Mouse (Mus musculus) neural tube, embryonic 14.5 days (tissue): ENCODE data around the gene Cnot11. TPM values are rescaled to one million over a fixed set of nuclear protein-coding genes. Genes with fewer than 3 reads are reported as not detected.

ENCODE experiments used
- ATAC-seq: fragments of 200-750 bp; cut with Nextera tagmentation; 2 replicates; pipeline ENCODE4 v1.8.0; 2017; ENCODE audit warnings: low read depth, mild to moderate bottlenecking, moderate TSS enrichment, moderate library complexity
- H3K27ac ChIP-seq: fragments of 300-500 bp; sonication (generic); 2 replicates; pipeline ENCODE4 v1.5.1; 2014; ENCODE audit warnings: low read depth, mild to moderate bottlenecking, control low read depth, low read length, moderate library complexity, mixed read lengths
- H3K27me3 ChIP-seq: fragments of 300-500 bp; sonication (generic); 2 replicates; pipeline ENCODE4 v1.6.1; 2014; ENCODE audit warnings: low read length; ENCODE audit not compliant: control insufficient read depth, insufficient read depth
- H3K36me3 ChIP-seq: fragments of 300-500 bp; sonication (generic); 2 replicates; pipeline ENCODE4 v1.6.1; 2014; ENCODE audit warnings: low read length, mixed read lengths; ENCODE audit not compliant: control insufficient read depth, insufficient read depth
- H3K4me1 ChIP-seq: fragments of 300-500 bp; sonication (generic); 2 replicates; pipeline ENCODE4 v1.6.1; 2014; ENCODE audit warnings: low read length; ENCODE audit not compliant: control insufficient read depth, insufficient read depth
- H3K4me2 ChIP-seq: fragments of 300-500 bp; sonication (generic); 2 replicates; pipeline ENCODE4 v1.6.1; 2014; ENCODE audit warnings: mild to moderate bottlenecking, low read depth, low read length, control low read depth
- H3K4me3 ChIP-seq: fragments of 300-500 bp; sonication (generic); 2 replicates; pipeline ENCODE4 v1.5.1; 2014; ENCODE audit warnings: low read depth, low read length, control low read depth, mixed read lengths
- H3K9ac ChIP-seq: fragments of 300-500 bp; sonication (generic); replicated peaks from 2 replicates; pipeline ENCODE4 v1.6.1; 2014; ENCODE audit warnings: low read depth, mild to moderate bottlenecking, control low read depth, low read length, mixed read lengths
- H3K9me3 ChIP-seq: fragments of 300-500 bp; sonication (generic); 2 replicates; pipeline ENCODE4 v1.6.1; 2016; ENCODE audit warnings: low read length; ENCODE audit not compliant: control insufficient read depth
- WGBS: fragments of 180-500 bp; shearing (Covaris S2); extraction: QIAGEN DNeasy Blood & Tissue Kit; methylation state at CpG from one replicate; pipeline ENCODE4 v1.1.7; 2014; 5-methylcytosine and 5-hydroxymethylcytosine counted together
- polyA plus RNA-seq: library from polyadenylated mRNA; unstranded; fragments of >200 nt; fragmentation: Nextera tagmentation; extraction: Ambion mirVana; gene quantifications from 2 replicates; pipeline ENCODE4 v1.2.1, GENCODE M21; 2014

The Cnot11 gene
- polyA plus RNA-seq, 1 experiment from 2014 or later = 17.1 TPM

DNA sequence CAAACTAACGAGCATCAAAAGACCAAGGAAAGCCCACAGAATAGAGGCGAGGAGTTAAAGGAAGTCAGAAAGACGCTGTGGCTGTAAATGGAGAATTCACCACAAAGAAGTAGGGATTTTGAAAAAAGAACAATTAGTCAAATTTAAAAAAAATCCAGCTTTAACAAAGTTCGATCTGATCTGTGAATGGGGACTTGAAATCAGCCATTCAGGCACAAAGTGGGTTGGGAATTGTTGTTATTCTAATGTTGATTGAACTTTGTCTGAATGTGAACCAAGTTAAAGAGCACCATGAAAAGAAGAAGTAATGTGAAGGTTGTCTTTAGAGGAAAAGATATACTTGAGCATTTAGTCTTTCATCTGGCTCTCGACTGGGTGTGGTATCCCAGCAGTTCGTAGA lies 6.5 kb upstream of the Cnot11 start:
- no peak overlapping the region for H3K4me3 ChIP-seq
- no peaks in the 10 kb centered on the region for H3K9me3 ChIP-seq
- H3K4me2 ChIP-seq = no peak overlapping the region
- H3K9ac ChIP-seq = no peak overlapping the region
- WGBS = 29% methylated on average over 6 of the region's 6 CpGs
- H3K27me3 ChIP-seq = no peaks in the 10 kb centered on the region
- no peaks in the 10 kb centered on the region for H3K36me3 ChIP-seq
- no peaks in the 10 kb centered on the region for H3K4me1 ChIP-seq
- H3K27ac ChIP-seq = no peak overlapping the region
- ATAC-seq = no peak

GRCm38 (mm10) chr1:39530258-39530943 lies 4.4 kb upstream of the Cnot11 start:
- Histone ChIP-seq H3K4me3 (no peak overlapping the region), H3K27ac (no peak overlapping the region), H3K4me2 (no peak overlapping the region), H3K9ac (no peak overlapping the region), H3K4me1 (no peaks in the 10 kb centered on the region), H3K9me3 (no peaks in the 10 kb centered on the region), H3K27me3 (no peaks in the 10 kb centered on the region), H3K36me3 (no peaks in the 10 kb centered on the region)
- WGBS = 39% methylated on average over 13 of the region's 13 CpGs
- no peak for ATAC-seq

DNA sequence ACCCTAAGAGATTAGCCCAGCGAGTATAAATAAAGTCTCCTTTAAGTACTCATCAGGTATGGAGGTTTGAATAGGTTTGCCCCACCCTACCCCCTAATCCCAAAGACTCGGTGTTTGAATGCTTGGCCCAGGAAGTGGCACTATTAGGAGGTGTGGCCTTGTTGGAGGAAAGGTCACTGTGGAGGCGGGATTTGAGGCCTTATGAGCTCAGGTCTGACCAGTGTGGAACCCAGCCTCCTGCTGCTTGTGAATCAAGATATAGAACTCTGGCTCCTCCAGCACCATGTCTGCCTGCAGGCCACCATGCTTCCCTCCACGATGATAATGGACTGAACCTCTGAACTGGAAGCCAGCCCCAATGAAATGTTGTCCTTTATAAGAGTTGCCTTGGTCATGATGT lies 3.8 kb upstream of the Cnot11 start:
- Histone ChIP-seq H3K9ac (no peak overlapping the region), H3K4me2 (no peak overlapping the region), H3K27ac (no peak overlapping the region), H3K27me3 (no peaks in the 10 kb centered on the region), H3K4me3 (no peak overlapping the region), H3K9me3 (no peaks in the 10 kb centered on the region), H3K36me3 (no peaks in the 10 kb centered on the region), H3K4me1 (no peaks in the 10 kb centered on the region)
- ATAC-seq = no peak
- 68% methylated on average over 4 of the region's 4 CpGs for WGBS

GRCm38 (mm10) chr1:39533917-39534316 lies 875 bp upstream of the Cnot11 start:
- Histone ChIP-seq H3K27me3 (no peaks in the 10 kb centered on the region), H3K4me1 (peaks cover 14% of the 10 kb centered on the region), H3K36me3 (peaks cover 10% of the 10 kb centered on the region), H3K4me2 (no peak overlapping the region), H3K9ac (no peak overlapping the region), H3K27ac (no peak overlapping the region), H3K4me3 (no peak overlapping the region), H3K9me3 (no peaks in the 10 kb centered on the region)
- WGBS = 22% methylated on average over 3 of the region's 3 CpGs
- no peak for ATAC-seq

DNA sequence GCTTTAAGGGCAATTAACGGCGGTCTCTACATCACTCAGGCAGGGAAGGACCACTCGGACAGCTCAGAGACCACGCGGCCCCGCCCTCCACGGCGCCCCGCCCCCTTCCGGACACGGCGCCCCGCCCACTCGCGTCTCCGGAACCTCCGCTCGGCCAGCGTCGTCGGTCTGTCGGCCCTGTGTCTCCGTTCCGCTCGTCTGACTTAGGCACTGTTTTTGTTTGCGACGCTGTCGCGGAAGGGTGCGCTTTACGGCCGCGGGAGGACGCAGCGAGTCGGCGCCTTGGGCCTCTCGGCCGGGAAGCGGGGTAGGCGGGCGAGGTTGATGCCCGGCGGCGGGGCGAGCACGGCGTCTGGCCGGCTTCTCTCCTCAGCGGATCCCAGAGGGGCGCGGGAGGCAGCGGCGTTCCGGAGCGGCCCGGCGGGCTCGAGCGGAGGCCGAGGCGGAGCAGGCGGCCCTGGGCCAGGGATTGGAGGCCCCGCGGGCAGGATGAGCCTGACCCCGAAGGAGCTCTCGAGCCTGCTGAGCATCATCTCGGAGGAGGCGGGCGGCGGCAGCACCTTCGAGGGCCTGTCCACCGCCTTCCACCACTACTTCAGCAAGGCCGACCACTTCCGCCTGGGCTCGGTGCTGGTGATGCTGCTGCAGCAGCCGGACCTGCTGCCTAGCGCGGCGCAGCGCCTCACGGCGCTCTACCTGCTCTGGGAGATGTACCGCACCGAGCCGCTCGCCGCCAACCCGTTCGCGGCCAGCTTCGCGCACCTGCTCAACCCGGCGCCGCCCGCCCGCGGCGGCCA lies 921 bp downstream of the Cnot11 start:
- H3K27ac ChIP-seq = peak overlapping the region; percentile 91
- H3K9ac ChIP-seq = peak overlapping the region; percentile 93
- H3K4me2 ChIP-seq = peak overlapping the region; percentile 63
- peaks cover 28% of the 10 kb centered on the region for H3K36me3 ChIP-seq
- H3K4me1 ChIP-seq = peaks cover 14% of the 10 kb centered on the region
- peak overlapping the region; percentile 96 for H3K4me3 ChIP-seq
- no peaks in the 10 kb centered on the region for H3K27me3 ChIP-seq
- under 1% methylated on average over 67 of the region's 100 CpGs for WGBS
- H3K9me3 ChIP-seq = no peaks in the 10 kb centered on the region
- peak; percentile 92 for ATAC-seq

DNA sequence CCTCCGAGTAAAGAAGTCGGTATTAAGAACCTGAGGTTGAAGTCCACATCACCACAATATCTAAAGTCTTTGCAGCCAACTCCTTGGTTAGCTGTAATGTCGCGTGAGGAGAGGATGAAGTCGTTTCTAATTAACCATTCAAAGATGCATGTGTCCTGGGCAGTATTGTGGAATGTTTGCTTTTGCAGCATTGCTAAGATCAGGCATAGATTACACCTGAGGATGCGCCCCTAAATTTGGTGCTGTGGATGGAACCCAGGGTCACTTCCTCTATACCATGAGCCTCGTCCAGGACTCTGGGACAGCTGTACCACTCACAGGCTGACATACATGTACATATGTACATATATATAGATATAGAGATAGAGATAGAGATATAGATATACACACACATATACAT lies 1.9 kb downstream of the Cnot11 start:
- Histone ChIP-seq H3K36me3 (peaks cover 28% of the 10 kb centered on the region), H3K27me3 (no peaks in the 10 kb centered on the region)
- WGBS = 44% methylated on average over 7 of the region's 7 CpGs

GRCm38 (mm10) chr1:39537631-39538380 lies 3.0 kb downstream of the Cnot11 start:
- ATAC-seq = no peak
- Histone ChIP-seq H3K4me1 (peaks cover 14% of the 10 kb centered on the region), H3K4me2 (no peak overlapping the region), H3K27me3 (no peaks in the 10 kb centered on the region), H3K4me3 (no peak overlapping the region), H3K9me3 (no peaks in the 10 kb centered on the region), H3K36me3 (peaks cover 34% of the 10 kb centered on the region), H3K27ac (no peak overlapping the region), H3K9ac (no peak overlapping the region)
- 94% methylated on average over 10 of the region's 10 CpGs for WGBS

More for the DNA sequence above, 1.9 kb downstream of the Cnot11 start:
- Histone ChIP-seq H3K9ac (peak overlapping the region; percentile 93), H3K4me1 (peaks cover 14% of the 10 kb centered on the region), H3K9me3 (no peaks in the 10 kb centered on the region), H3K27ac (no peak overlapping the region), H3K4me3 (peak overlapping the region; percentile 96), H3K4me2 (peak overlapping the region; percentile 63)
- no peak for ATAC-seq

DNA sequence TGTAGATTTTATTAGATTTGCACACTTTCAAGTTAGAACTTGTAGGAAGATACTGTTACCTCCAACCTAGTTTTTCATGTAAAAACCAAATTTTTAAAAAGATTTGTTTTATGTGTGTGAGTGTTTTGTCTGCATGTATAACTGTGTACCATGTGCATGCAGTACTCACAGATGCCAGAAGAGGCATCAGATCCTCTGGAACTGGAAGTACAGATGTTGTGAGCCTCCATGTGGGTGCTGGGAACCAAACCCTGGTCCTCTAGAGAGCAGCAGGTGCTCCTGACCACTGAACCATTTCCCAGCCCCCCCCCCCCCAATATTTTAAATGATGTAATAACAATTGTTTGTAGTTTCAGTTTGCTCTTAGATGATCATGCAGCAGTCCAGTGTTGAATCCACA lies 5.8 kb downstream of the Cnot11 start:
- H3K36me3 ChIP-seq = peaks cover 47% of the 10 kb centered on the region
- H3K9ac ChIP-seq = no peak overlapping the region
- no peak for ATAC-seq
- no peaks in the 10 kb centered on the region for H3K9me3 ChIP-seq
- peaks cover 14% of the 10 kb centered on the region for H3K4me1 ChIP-seq
- no peak overlapping the region for H3K4me3 ChIP-seq
- H3K27ac ChIP-seq = no peak overlapping the region
- no peak overlapping the region for H3K4me2 ChIP-seq
- no peaks in the 10 kb centered on the region for H3K27me3 ChIP-seq

DNA sequence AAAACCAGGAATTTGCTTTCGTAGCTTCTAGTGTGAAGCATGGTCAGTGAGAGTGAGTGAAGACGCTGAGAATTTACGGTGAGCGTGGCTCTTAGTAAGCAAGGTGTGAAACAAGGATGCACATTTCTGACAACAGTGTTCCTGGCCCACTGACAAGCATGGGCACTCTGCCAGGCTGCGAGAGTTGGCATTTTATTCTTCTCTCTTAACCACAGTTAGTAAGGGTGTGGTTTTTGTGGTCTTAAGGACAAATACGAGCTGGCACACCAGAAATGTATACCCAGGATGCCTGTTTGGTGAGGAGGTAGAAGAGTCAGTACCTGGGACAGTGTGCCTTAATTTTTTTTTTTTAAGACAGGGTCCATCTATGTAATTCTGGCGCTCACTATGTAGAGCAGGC lies 10.8 kb downstream of the Cnot11 start:
- peaks cover 32% of the 10 kb centered on the region for H3K36me3 ChIP-seq
- no peak for ATAC-seq
- H3K4me1 ChIP-seq = no peaks in the 10 kb centered on the region
- no peak overlapping the region for H3K4me2 ChIP-seq
- WGBS = 90% methylated on average over 7 of the region's 7 CpGs
- H3K9ac ChIP-seq = no peak overlapping the region
- no peak overlapping the region for H3K27ac ChIP-seq
- no peaks in the 10 kb centered on the region for H3K9me3 ChIP-seq
- no peaks in the 10 kb centered on the region for H3K27me3 ChIP-seq
- no peak overlapping the region for H3K4me3 ChIP-seq
